Mouse (Mus musculus) hindbrain, embryonic 12.5 days (tissue): ENCODE data around the gene Tmprss11a. TPM values are rescaled to one million over a fixed set of nuclear protein-coding genes. Genes with fewer than 3 reads are reported as not detected.

Experiments
- ATAC-seq: fragments of 200-750 bp; cut with Nextera tagmentation; 2 replicates; pipeline ENCODE4 v1.8.0; 2017; ENCODE audit warnings: moderate TSS enrichment; ENCODE audit not compliant: low FRiP score
- H3K27ac ChIP-seq: fragments of 300-500 bp; sonication (generic); 2 replicates; pipeline ENCODE4 v1.5.1; 2016; ENCODE audit warnings: mild to moderate bottlenecking
- H3K27me3 ChIP-seq: fragments of 300-500 bp; sonication (generic); 2 replicates; pipeline ENCODE4 v1.6.1; 2016; ENCODE audit warnings: mild to moderate bottlenecking
- H3K36me3 ChIP-seq: fragments of 300-500 bp; sonication (generic); 2 replicates; pipeline ENCODE4 v1.6.1; 2016; ENCODE audit warnings: mild to moderate bottlenecking
- H3K4me1 ChIP-seq: fragments of 300-500 bp; sonication (generic); 2 replicates; pipeline ENCODE4 v1.6.1; 2016
- H3K4me2 ChIP-seq: fragments of 300-500 bp; sonication (generic); replicated peaks from 2 replicates; pipeline ENCODE4 v1.6.1; 2016; ENCODE audit warnings: mild to moderate bottlenecking
- H3K4me3 ChIP-seq: fragments of 300-500 bp; sonication (generic); 2 replicates; pipeline ENCODE4 v1.5.1; 2016; ENCODE audit warnings: mild to moderate bottlenecking
- H3K9ac ChIP-seq: fragments of 300-500 bp; sonication (generic); 2 replicates; pipeline ENCODE4 v1.6.1; 2016; ENCODE audit warnings: mild to moderate bottlenecking, moderate library complexity
- H3K9me3 ChIP-seq: fragments of 300-500 bp; sonication (generic); replicated peaks from 2 replicates; pipeline ENCODE4 v1.6.1; 2016; ENCODE audit warnings: mild to moderate bottlenecking
- WGBS: fragments of 180-500 bp; shearing (Covaris S2); methylation state at CpG from one replicate; pipeline ENCODE4 v1.1.7; 2016; 5-methylcytosine and 5-hydroxymethylcytosine counted together
- polyA plus RNA-seq: library from polyadenylated mRNA; unstranded; fragments of >200 nt; fragmentation: Nextera tagmentation; extraction: Ambion mirVana; gene quantifications from 2 replicates; pipeline ENCODE4 v1.2.1, GENCODE M21; 2016

Gene Tmprss11a
- polyA plus RNA-seq, 1 experiment from 2014 or later, result not detected

GRCm38 (mm10) chr5:86414280-86414679 is 54.5 kb downstream of the Tmprss11a start:
- H3K9ac ChIP-seq, result no peak overlapping the region
- H3K27ac ChIP-seq, result no peak overlapping the region
- no peaks in the 10 kb centered on the region for H3K4me1 ChIP-seq
- H3K27me3 ChIP-seq, result no peaks in the 10 kb centered on the region
- no peak overlapping the region for H3K4me3 ChIP-seq
- ATAC-seq, result no peak
- H3K4me2 ChIP-seq, result no peak overlapping the region
- no peaks in the 10 kb centered on the region for H3K36me3 ChIP-seq
- WGBS, result 89% methylated on average over 7 of the region's 7 CpGs
- no peaks in the 10 kb centered on the region for H3K9me3 ChIP-seq

GRCm38 (mm10) chr5:86410815-86411214 is 58.0 kb downstream of the Tmprss11a start:
- WGBS, result 28% methylated on average over 3 of the region's 3 CpGs
- Histone ChIP-seq H3K27me3 (no peaks in the 10 kb centered on the region), H3K9ac (no peak overlapping the region), H3K27ac (no peak overlapping the region), H3K36me3 (no peaks in the 10 kb centered on the region), H3K4me1 (no peaks in the 10 kb centered on the region), H3K4me2 (no peak overlapping the region), H3K4me3 (no peak overlapping the region), H3K9me3 (no peaks in the 10 kb centered on the region)
- no peak for ATAC-seq

DNA sequence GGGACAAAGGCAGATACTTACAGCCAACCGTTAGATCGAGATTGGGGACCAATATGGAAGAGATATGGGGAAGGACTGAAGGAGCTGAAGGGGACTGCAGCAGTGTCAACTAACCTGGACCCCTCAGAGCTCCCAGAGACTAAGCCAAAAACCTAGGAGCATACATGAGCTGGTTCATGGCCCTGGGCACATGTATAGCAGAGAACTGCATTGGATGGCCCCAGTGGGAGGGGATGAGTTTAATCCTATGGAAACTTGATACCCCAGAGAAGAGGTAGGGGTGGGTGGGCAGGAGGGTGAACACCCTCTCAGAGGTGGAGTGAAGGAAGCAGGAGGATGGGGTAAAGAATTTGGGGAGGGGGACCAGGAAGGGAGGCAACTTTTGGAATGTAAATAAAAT is 60.8 kb downstream of the Tmprss11a start:
- Histone ChIP-seq H3K27me3 (no peaks in the 10 kb centered on the region), H3K4me1 (no peaks in the 10 kb centered on the region), H3K4me3 (no peak overlapping the region), H3K4me2 (no peak overlapping the region), H3K27ac (no peak overlapping the region), H3K9ac (no peak overlapping the region), H3K9me3 (no peaks in the 10 kb centered on the region), H3K36me3 (no peaks in the 10 kb centered on the region)
- WGBS, result 87% methylated on average over 2 of the region's 2 CpGs
- ATAC-seq, result no peak

DNA sequence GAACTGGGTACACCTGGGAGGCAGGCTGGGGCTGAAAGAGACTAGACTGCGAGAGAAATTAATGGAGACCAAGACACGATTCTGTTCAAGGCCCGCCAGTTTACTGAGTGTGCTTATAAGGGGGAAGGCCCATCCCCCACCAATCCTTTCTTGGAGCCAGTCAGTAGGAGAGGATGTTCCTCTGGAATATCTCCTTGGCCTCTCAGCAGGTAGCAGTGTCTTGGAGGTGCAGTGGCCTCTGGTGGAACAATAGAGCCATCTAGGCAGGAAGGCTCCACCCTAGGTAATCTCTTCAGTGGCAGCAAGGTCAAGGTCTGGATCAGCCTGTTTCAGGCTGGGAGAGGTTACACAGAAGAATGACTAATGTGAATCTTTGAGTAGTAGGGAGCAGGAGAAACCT is 61.6 kb downstream of the Tmprss11a start:
- ATAC-seq, result no peak
- Histone ChIP-seq H3K27me3 (no peaks in the 10 kb centered on the region), H3K36me3 (no peaks in the 10 kb centered on the region), H3K4me2 (no peak overlapping the region), H3K4me1 (no peaks in the 10 kb centered on the region), H3K9ac (no peak overlapping the region), H3K4me3 (no peak overlapping the region), H3K27ac (no peak overlapping the region), H3K9me3 (no peaks in the 10 kb centered on the region)
- WGBS, result 88% methylated on average over 3 of the region's 3 CpGs

DNA sequence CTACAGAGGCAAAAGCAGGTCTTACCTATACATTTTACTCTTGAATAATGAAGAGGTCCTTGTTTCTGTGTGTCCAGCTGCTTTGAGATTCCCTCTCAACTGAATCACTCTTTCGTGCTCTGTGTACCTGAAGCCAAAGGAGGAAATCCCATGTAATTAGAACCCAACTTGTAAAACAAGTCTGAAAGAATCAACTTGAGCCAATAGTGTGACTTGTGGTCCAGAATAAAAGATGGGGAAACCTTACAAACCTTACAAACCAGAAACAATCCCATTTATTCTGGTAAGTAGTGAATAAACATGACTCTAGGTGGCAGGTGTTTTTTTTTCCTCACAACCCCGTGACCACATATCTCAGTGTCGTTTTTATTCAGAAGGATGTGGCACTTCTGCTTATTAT is 95.5 kb downstream of the Tmprss11a start, which contains the start of gene Tmprss11d:
TSS of gene Tmprss11d (minus strand) at position 101 of the 400 bp plus-strand sequence.
- Histone ChIP-seq H3K27me3 (no peaks in the 10 kb centered on the region), H3K4me2 (no peak within 1 kb of the TSS), H3K9ac (no peak within 1 kb of the TSS), H3K4me3 (no peak within 1 kb of the TSS), H3K27ac (no peak within 1 kb of the TSS), H3K4me1 (no peaks in the 10 kb centered on the region), H3K9me3 (no peaks in the 10 kb centered on the region), H3K36me3 (no peaks in the 10 kb centered on the region)
- ATAC-seq, result no peak
- 76% methylated on average over 3 of the region's 3 CpGs for WGBS

Other genes with a start within 250 kb of the Tmprss11a start
- not detected in 2 replicates for gene Tmprss11c, start 179.7 kb downstream of the Tmprss11a start, polyA plus RNA-seq
- not detected in 2 replicates for gene Tmprss11d, start 95.6 kb downstream of the Tmprss11a start, polyA plus RNA-seq
- gene Tmprss11g, start 49.6 kb upstream of the Tmprss11a start, polyA plus RNA-seq, result not detected in 2 replicates
- gene Tmprss11f, start 163.4 kb upstream of the Tmprss11a start, polyA plus RNA-seq, result not detected in 2 replicates
- gene Tmprss11b, start 207.4 kb upstream of the Tmprss11a start, polyA plus RNA-seq, result not detected in 2 replicates